Mouse (Mus musculus) layer of hippocampus, adult 11-12 months (tissue): ENCODE data around the gene Wdr53.
"Not testable (repeated sequence)": the region's sequence is repeated elsewhere in the genome, so short reads cannot be mapped to it uniquely, and the experiment has no call there.

Experiments used
- DNase-seq: peaks from one replicate; pipeline ENCODE4 v3.0.0; 2022; ENCODE audit warnings: low spot score

Wdr53 gene

GRCm38 (mm10) chr16:32278396-32278795 is 31.4 kb downstream of the Wdr53 start:
- DNase-seq, result no peak

DNA sequence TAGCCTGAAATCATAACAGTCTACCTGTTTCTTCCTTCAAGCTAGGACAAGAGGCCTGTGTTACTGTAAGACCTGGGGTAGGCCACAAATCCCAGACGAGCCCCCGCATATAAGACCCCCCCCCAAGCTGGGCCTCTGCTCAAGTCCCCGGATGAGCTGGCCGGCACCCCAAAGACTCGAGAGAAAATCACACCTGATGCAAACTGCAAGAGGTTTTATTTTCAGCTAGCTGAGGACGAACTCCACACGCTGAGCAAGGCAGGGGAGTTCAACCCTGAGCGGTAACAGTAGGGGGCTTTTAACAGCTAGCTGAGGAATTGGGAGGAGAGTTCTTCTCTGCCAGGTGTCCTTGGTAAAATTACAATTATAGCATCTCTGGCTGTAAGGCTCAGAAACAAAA is 33.2 kb downstream of the Wdr53 start:
- no peak for DNase-seq

GRCm38 (mm10) chr16:32282608-32283007 is 35.6 kb downstream of the Wdr53 start:
- no peak for DNase-seq

DNA sequence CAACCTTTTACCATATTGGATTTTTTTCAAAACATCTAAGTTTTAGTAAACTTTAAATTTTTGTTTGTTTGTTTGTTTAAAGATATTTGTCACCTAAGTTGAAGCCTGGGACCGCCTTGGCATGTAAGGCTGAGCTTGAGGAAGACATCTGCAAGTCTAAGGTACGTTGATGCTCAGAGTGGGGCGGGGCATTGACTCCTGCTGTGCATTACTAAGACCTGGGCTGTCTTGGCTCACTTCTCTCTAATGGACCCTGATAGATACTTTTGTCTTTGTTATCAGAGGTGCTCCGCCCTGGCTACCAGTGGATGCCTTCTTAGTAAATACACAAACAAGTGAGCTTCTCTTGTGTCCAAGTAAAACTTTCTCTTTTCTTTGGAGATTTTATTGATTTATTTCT is 44.8 kb downstream of the Wdr53 start:
- no peak for DNase-seq

GRCm38 (mm10) chr16:32299617-32300016 is 52.6 kb downstream of the Wdr53 start:
- DNase-seq, result not testable (repeated sequence)

DNA sequence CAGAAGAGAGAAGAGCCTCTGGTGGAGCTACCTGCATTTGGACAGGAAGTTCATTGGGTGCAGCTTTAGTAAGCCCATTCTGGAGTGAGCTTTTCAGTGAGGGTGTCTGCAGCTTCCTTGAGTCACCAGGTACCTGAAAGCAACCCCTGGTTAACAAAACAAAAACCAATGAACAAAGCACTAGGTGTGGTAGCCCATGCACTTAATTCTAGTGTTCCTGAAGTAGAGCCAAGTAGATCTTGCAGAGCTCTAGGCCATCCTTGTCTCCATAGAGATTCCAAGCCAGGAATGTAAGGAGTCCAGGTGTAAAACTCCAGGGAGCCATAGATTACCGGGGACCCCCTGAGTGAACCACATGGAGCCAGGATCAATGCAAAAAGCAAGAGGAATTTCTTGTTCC is 56.0 kb downstream of the Wdr53 start:
- no peak for DNase-seq

- DNase-seq, result no peak
These were observed 56.9 kb downstream of the Wdr53 start for GRCm38 (mm10) chr16:32303886-32304285.
